Mouse (Mus musculus): ENCODE results near the gene Prickle2.

Prickle2 gene

GRCm38 (mm10) chr6:92446662-92447061 lies 259.3 kb downstream of the Prickle2 start:
- DNase-seq (ENCODE audit: low spot score in 2 of 2), result no peak

- peak in 1 of 2 experiments; percentile 27 for DNase-seq (ENCODE audit: low spot score in 2 of 2)
Observed at GRCm38 (mm10) chr6:92441205-92441604, 264.8 kb downstream of the Prickle2 start.

GRCm38 (mm10) chr6:92440251-92440650 lies 265.7 kb downstream of the Prickle2 start:
- no peak for DNase-seq (ENCODE audit: low spot score in 2 of 2)

- no peak for DNase-seq (ENCODE audit: low spot score in 2 of 2)
Observed at GRCm38 (mm10) chr6:92432146-92432545, 273.8 kb downstream of the Prickle2 start.

- peak in 1 of 2 experiments; percentile 51 for DNase-seq (ENCODE audit: low spot score in 2 of 2)
Observed at GRCm38 (mm10) chr6:92427406-92428171, 278.4 kb downstream of the Prickle2 start.

GRCm38 (mm10) chr6:92425901-92426300 lies 280.1 kb downstream of the Prickle2 start:
- no peak for DNase-seq (ENCODE audit: low spot score in 2 of 2)

GRCm38 (mm10) chr6:92425476-92425875 lies 280.5 kb downstream of the Prickle2 start:
- no peak for DNase-seq (ENCODE audit: low spot score in 2 of 2)

GRCm38 (mm10) chr6:92424991-92425390 lies 281.0 kb downstream of the Prickle2 start:
- no peak for DNase-seq (ENCODE audit: low spot score in 2 of 2)

GRCm38 (mm10) chr6:92422286-92422685 lies 283.7 kb downstream of the Prickle2 start:
- DNase-seq (ENCODE audit: low spot score in 2 of 2), result peak in 1 of 2 experiments; percentile 34

GRCm38 (mm10) chr6:92420106-92420505 lies 285.8 kb downstream of the Prickle2 start:
- DNase-seq (ENCODE audit: low spot score in 2 of 2), result no peak

GRCm38 (mm10) chr6:92415405-92415755 lies 290.6 kb downstream of the Prickle2 start:
- DNase-seq (ENCODE audit: low spot score in 2 of 2), result no peak

GRCm38 (mm10) chr6:92414478-92415404 lies 291.2 kb downstream of the Prickle2 start:
- no peak for DNase-seq (ENCODE audit: low spot score in 2 of 2)

- DNase-seq (ENCODE audit: low spot score in 2 of 2), result no peak
Observed at GRCm38 (mm10) chr6:92413982-92414381, 292.0 kb downstream of the Prickle2 start.

GRCm38 (mm10) chr6:92409788-92410187 lies 296.2 kb downstream of the Prickle2 start:
- no peak for DNase-seq (ENCODE audit: low spot score in 2 of 2)

GRCm38 (mm10) chr6:92407259-92407658 lies 298.7 kb downstream of the Prickle2 start:
- DNase-seq (ENCODE audit: low spot score in 2 of 2), result no peak

- no peak for DNase-seq (ENCODE audit: low spot score in 2 of 2)
Observed at GRCm38 (mm10) chr6:92405571-92405970, 300.4 kb downstream of the Prickle2 start.

GRCm38 (mm10) chr6:92397876-92398275 lies 308.1 kb downstream of the Prickle2 start:
- no peak for DNase-seq (ENCODE audit: low spot score in 2 of 2)

GRCm38 (mm10) chr6:92395556-92395955 lies 310.4 kb downstream of the Prickle2 start:
- no peak for DNase-seq (ENCODE audit: low spot score in 2 of 2)

- DNase-seq (ENCODE audit: low spot score in 2 of 2), result no peak
Observed at GRCm38 (mm10) chr6:92395143-92395542, 310.8 kb downstream of the Prickle2 start.

GRCm38 (mm10) chr6:92394628-92395027 lies 311.3 kb downstream of the Prickle2 start:
- DNase-seq (ENCODE audit: low spot score in 2 of 2), result no peak

GRCm38 (mm10) chr6:92390321-92390720 lies 315.6 kb downstream of the Prickle2 start:
- no peak for DNase-seq (ENCODE audit: low spot score in 2 of 2)

GRCm38 (mm10) chr6:92388681-92389080 lies 317.3 kb downstream of the Prickle2 start:
- DNase-seq (ENCODE audit: low spot score in 2 of 2), result no peak
